Mouse (Mus musculus) E14TG2a.4 (cell line): ENCODE data around the gene Exoc1.

Source experiments
- H3K27me3 ChIP-seq: 2 replicates; pipeline ENCODE4 v1.6.1; 2014; ENCODE audit warnings: low read length, control low read depth; ENCODE audit not compliant: insufficient read depth
- H3K36me3 ChIP-seq: 2 replicates; pipeline ENCODE4 v1.6.1; 2014; ENCODE audit warnings: low read length, control low read depth; ENCODE audit not compliant: insufficient read depth
- H3K4me1 ChIP-seq: replicated peaks from 2 replicates; pipeline ENCODE4 v1.6.1; 2014; ENCODE audit warnings: low read depth, low read length, control low read depth
- H3K4me3 ChIP-seq: replicated peaks from 2 replicates; pipeline ENCODE4 v1.5.1; 2014; ENCODE audit warnings: mild to moderate bottlenecking, low read length
- H3K9me3 ChIP-seq: 2 replicates; pipeline ENCODE4 v1.6.1; 2014; ENCODE audit warnings: low read length, control low read depth
- CTCF ChIP-seq: conservative IDR thresholded peaks from 2 replicates; pipeline ENCODE4 v1.5.1; 2014; ENCODE audit warnings: low read length
- NANOG ChIP-seq: IDR thresholded peaks from 2 replicates; pipeline ENCODE4 v1.6.1; 2014; ENCODE audit warnings: borderline replicate concordance, low read length, mixed read lengths
- POU5F1 ChIP-seq: IDR thresholded peaks from 2 replicates; pipeline ENCODE4 v1.6.1; 2014; ENCODE audit warnings: low read length, borderline replicate concordance

Exoc1 gene

DNA sequence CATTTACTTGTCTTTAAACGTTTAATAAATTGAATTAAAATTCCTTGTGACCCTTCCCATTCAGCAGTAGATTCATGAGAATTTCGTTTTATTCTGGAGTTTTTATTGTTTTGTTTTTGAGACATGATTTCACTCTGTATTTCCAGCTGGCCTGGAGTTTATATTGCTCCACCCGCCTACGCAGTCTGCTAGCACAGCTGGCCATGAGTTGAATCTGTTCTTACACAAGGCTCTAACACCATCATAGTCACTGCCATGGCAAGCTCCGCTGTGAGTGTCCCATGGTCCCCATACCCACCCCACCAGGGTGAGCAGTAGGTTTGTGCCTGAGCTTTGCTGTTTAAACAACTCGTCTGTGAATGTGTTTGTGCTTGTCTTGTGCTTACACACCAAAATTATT lies 4.1 kb downstream of the Exoc1 start:
- H3K27me3 ChIP-seq: no peaks in the 10 kb centered on the region
- H3K4me1 ChIP-seq: peaks cover 21% of the 10 kb centered on the region
- TF ChIP-seq NANOG: no peak
- no peak for TF ChIP-seq POU5F1
- no peak for TF ChIP-seq CTCF

DNA sequence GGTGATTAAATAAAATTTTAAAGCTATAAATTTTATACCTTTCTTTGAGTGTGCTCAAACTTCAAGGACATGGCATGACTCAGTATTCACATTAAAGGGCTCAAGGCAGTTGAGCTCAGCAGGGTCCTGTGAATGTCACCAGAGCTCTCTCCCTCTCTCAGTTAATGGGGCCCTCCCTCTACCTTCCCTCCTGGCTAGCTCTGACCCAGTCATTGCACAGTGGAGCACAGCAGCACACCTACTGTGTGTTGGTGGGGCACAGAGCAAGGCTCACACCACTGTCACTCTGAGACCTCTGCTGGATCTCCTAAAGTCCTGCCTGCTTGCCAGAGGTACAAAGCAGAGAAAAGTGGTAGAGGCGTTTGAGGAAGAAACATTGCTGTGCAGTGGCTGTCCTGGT lies 7.1 kb downstream of the Exoc1 start:
- TF ChIP-seq NANOG (no peak), CTCF (no peak), POU5F1 (no peak)
- Histone ChIP-seq H3K4me1 (peaks cover 18% of the 10 kb centered on the region), H3K9me3 (no peaks in the 10 kb centered on the region), H3K4me3 (no peak overlapping the region), H3K36me3 (peaks cover 80% of the 10 kb centered on the region), H3K27me3 (no peaks in the 10 kb centered on the region)

More for the DNA sequence above, 4.1 kb downstream of the Exoc1 start:
- no peak overlapping the region for H3K4me3 ChIP-seq
- H3K36me3 ChIP-seq: peaks cover 55% of the 10 kb centered on the region
- H3K9me3 ChIP-seq: no peaks in the 10 kb centered on the region

DNA sequence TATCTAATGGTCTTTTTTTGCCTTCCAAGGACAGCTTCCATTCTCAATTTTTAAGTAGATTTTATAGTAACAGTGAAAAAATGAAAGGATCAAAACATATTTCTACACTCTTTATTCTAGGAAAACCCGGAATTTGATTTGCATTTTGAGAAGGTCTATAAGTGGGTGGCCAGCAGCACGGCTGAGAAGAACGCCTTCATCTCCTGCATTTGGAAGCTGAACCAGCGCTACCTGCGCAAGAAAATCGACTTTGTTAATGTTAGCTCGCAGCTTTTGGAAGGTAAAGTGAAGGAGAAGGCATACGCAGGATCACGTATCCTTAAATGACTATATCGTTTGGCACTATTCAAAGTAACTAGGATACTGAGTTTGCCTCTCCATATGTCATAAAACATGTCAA lies 8.5 kb downstream of the Exoc1 start:
- peaks cover 85% of the 10 kb centered on the region for H3K36me3 ChIP-seq
- no peak overlapping the region for H3K4me3 ChIP-seq
- no peak for TF ChIP-seq CTCF
- H3K9me3 ChIP-seq: no peaks in the 10 kb centered on the region
- H3K27me3 ChIP-seq: no peaks in the 10 kb centered on the region
- peaks cover 18% of the 10 kb centered on the region for H3K4me1 ChIP-seq

DNA sequence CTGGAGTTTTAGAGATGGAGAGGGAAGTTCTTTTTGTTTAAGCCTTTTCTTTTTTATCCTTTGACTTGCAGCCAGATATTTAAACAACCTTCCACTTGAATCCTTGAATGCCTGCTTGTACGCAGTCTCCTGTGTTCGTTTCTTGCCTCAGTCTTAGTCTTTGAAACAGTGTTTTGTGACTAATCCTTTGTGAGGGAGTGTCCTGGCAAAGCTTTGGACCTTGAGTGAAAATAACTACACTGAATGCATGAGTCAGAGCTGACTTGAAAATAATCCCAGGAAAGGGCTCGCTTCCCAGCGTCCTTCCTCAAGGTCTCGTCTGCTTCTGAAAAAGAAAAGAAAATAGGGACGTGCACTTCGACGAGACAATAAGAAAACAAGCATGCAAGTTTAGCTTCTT lies 11.1 kb downstream of the Exoc1 start:
- H3K27me3 ChIP-seq: no peaks in the 10 kb centered on the region
- peaks cover 92% of the 10 kb centered on the region for H3K36me3 ChIP-seq
- H3K4me1 ChIP-seq: peaks cover 22% of the 10 kb centered on the region
- no peaks in the 10 kb centered on the region for H3K9me3 ChIP-seq
- TF ChIP-seq NANOG (peak; percentile 4; the same call in 1 of the 2 replicates), POU5F1 (no peak), CTCF (no peak)
- no peak overlapping the region for H3K4me3 ChIP-seq

DNA sequence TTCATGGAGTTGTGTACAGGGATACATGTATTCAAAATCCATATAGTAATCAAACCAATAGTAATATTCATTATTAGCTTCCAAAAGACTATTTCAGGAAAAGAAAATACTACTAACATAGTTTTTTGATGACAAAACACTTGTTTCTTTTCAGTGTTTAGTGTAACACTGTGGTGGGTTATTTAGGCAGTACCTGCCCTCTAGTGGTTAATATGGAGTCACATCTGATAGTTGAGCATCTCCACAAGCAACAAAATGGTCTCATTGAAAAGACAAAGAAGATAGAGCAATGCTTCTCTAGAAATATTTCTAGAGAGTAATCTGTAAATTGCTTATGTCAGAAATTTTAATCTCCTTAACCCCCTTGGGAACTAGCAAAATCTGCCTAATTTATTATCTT lies 11.7 kb downstream of the Exoc1 start:
- H3K4me1 ChIP-seq: peaks cover 22% of the 10 kb centered on the region
- peaks cover 92% of the 10 kb centered on the region for H3K36me3 ChIP-seq
- no peaks in the 10 kb centered on the region for H3K9me3 ChIP-seq
- TF ChIP-seq POU5F1: no peak
- TF ChIP-seq CTCF: peak; percentile 38
- no peak for TF ChIP-seq NANOG
- no peak overlapping the region for H3K4me3 ChIP-seq
- no peaks in the 10 kb centered on the region for H3K27me3 ChIP-seq

DNA sequence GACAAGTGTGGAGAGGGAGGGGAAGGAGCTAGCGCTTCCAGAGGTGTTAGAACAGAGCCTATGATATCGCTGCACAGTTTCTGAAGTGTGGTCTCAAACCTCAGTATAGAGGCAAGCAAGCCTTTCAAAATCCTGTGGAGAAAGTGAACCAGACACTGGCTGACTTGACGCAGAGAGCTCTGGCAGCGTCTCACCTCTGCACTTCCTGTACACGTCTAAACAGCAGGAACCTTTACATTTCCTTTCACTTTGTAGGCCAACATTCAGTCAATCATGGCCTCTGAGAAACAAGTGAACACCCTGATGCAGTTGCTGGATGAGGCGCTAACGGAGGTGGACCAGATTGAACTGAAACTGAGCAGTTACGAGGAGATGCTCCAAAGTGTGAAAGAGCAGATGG lies 14.1 kb downstream of the Exoc1 start:
- Histone ChIP-seq H3K27me3 (no peaks in the 10 kb centered on the region), H3K9me3 (no peaks in the 10 kb centered on the region), H3K36me3 (peaks cover 84% of the 10 kb centered on the region), H3K4me3 (no peak overlapping the region), H3K4me1 (peaks cover 17% of the 10 kb centered on the region)
- no peak for TF ChIP-seq POU5F1
- TF ChIP-seq CTCF: no peak
- no peak for TF ChIP-seq NANOG

DNA sequence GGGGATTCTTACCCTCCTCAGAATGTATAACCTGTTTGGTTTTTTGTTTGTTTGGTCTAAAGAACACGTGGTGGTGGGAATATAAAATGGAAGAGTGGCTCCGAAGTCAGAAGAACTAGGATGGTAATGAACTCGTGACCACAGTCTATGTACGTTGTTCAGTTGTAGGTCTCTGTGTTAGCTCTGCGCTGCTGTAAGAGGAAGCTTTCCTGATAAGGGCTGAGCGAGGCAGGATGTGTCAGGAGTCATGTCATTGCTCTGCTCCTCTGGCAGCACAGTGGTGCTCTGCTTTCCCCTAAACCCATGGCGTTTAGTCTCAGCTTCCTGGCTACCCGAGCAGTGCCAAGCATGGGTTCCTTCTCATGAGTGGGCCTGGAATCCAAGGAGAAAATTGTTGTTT lies 21.3 kb downstream of the Exoc1 start:
- Histone ChIP-seq H3K9me3 (no peaks in the 10 kb centered on the region), H3K4me1 (no peaks in the 10 kb centered on the region), H3K4me3 (no peak overlapping the region), H3K36me3 (peaks cover 63% of the 10 kb centered on the region), H3K27me3 (no peaks in the 10 kb centered on the region)
- TF ChIP-seq POU5F1: no peak
- TF ChIP-seq CTCF: no peak
- TF ChIP-seq NANOG: no peak

DNA sequence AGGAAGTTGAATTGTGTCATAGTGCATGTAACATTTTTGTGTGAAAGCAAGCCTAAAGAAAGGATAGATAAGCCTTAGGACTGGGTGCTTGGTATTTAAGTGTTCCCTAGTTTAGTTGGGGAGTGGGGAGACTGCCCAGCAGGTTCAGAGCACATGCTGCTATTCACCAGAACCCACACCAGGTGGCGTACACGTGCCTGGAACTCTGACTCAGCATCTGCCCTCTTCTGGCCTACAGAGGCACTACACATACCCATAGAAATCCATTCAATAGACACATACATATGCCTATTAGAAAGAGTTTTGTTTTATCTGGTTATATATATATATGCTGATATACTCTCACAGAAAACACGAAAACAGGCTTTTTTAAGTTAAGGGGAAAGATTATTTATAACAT lies 36.2 kb downstream of the Exoc1 start:
- H3K9me3 ChIP-seq: peaks cover 5% of the 10 kb centered on the region
- H3K4me3 ChIP-seq: no peak overlapping the region
- no peaks in the 10 kb centered on the region for H3K27me3 ChIP-seq
- peaks cover 77% of the 10 kb centered on the region for H3K36me3 ChIP-seq
- H3K4me1 ChIP-seq: no peaks in the 10 kb centered on the region
- TF ChIP-seq POU5F1 (no peak), NANOG (no peak), CTCF (peak; percentile 98)

DNA sequence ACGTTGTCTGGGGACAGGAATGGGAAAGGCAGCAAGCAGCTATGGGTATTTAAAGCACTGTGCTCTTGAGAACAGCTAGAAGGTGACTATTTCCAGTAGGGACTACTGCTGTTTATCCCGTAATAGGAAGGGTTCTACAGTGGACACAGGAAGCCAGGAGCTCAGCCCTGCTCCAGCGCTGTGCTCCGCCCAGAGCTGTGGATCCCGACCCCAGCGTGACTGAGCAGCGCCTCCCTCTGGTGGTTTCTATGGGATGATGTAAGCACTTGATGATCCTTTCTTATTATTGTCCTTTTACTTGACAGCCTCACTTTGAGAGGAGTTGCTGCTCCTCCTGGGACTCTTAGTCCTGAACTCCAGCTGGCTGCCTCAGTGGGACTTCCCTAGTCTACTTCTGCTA lies 45.1 kb downstream of the Exoc1 start:
- Histone ChIP-seq H3K27me3 (no peaks in the 10 kb centered on the region), H3K4me3 (no peak overlapping the region), H3K36me3 (peaks cover 17% of the 10 kb centered on the region), H3K9me3 (peaks cover 17% of the 10 kb centered on the region), H3K4me1 (no peaks in the 10 kb centered on the region)
- TF ChIP-seq CTCF: peak; percentile 8; the same call in 1 of the 2 replicates
- no peak for TF ChIP-seq POU5F1
- TF ChIP-seq NANOG: no peak
